Mouse (Mus musculus): ENCODE measurements around the gene H2-Ke6. TPM values are rescaled to one million over a fixed set of nuclear protein-coding genes. Genes with fewer than 3 reads are reported as not detected.

Gene H2-Ke6
- polyA plus RNA-seq, 1 experiment from 2014 or later, result 36.4 TPM

- 11% methylated on average over 36 of the region's 36 CpGs for WGBS
- Histone ChIP-seq H3K27me3 (ENCODE audit: insufficient read depth, poor library complexity, severe bottlenecking) (no peaks in the 10 kb centered on the region), H3K4me3 (peak overlapping the region; percentile 76), H3K9me3 (no peaks in the 10 kb centered on the region), H3K4me1 (peaks cover 75% of the 10 kb centered on the region), H3K36me3 (peaks cover 36% of the 10 kb centered on the region), H3K27ac (peak overlapping the region; percentile 86)
- peak; percentile 75 for DNase-seq (ENCODE audit: low spot score)
These were observed 774 bp downstream of the H2-Ke6 start for GRCm38 (mm10) chr17:34026917-34027655.

GRCm38 (mm10) chr17:34026221-34026620, 1.6 kb downstream of the H2-Ke6 start:
- peaks cover 45% of the 10 kb centered on the region for H3K36me3 ChIP-seq
- DNase-seq (ENCODE audit: low spot score), result no peak
- H3K9me3 ChIP-seq, result no peaks in the 10 kb centered on the region
- 0 out of 2 replicates have a peak overlapping the region, but pooled peaks have one; percentile 99 for H3K27ac ChIP-seq
- 20% methylated on average over 2 of the region's 2 CpGs for WGBS
- no peaks in the 10 kb centered on the region for H3K27me3 ChIP-seq (ENCODE audit: insufficient read depth, poor library complexity, severe bottlenecking)
- peaks cover 75% of the 10 kb centered on the region for H3K4me1 ChIP-seq
- H3K4me3 ChIP-seq, result peak overlapping the region; percentile 90; the same call in 1 of the 2 replicates

GRCm38 (mm10) chr17:34025756-34026151, 2.1 kb downstream of the H2-Ke6 start:
- no peaks in the 10 kb centered on the region for H3K27me3 ChIP-seq (ENCODE audit: insufficient read depth, poor library complexity, severe bottlenecking)

GRCm38 (mm10) chr17:34024861-34025755, 2.8 kb downstream of the H2-Ke6 start:
- peaks cover 51% of the 10 kb centered on the region for H3K36me3 ChIP-seq
- H3K4me3 ChIP-seq, result peak overlapping the region; percentile 90
- WGBS, result under 1% methylated on average over 56 of the region's 57 CpGs
- peak overlapping the region; percentile 99 for H3K27ac ChIP-seq
- peak; percentile 75 for DNase-seq (ENCODE audit: low spot score)
- no peaks in the 10 kb centered on the region for H3K27me3 ChIP-seq (ENCODE audit: insufficient read depth, poor library complexity, severe bottlenecking)
- H3K4me1 ChIP-seq, result peaks cover 68% of the 10 kb centered on the region
- no peaks in the 10 kb centered on the region; the same call in 1 of the 2 replicates for H3K9me3 ChIP-seq

More at GRCm38 (mm10) chr17:34025756-34026151, 2.1 kb downstream of the H2-Ke6 start:
- peak overlapping the region; percentile 99 for H3K27ac ChIP-seq
- peaks cover 50% of the 10 kb centered on the region for H3K36me3 ChIP-seq
- peak overlapping the region; percentile 90 for H3K4me3 ChIP-seq
- DNase-seq (ENCODE audit: low spot score), result peak; percentile 76
- no peaks in the 10 kb centered on the region for H3K9me3 ChIP-seq
- WGBS, result 14% methylated on average over 7 of the region's 7 CpGs
- H3K4me1 ChIP-seq, result peaks cover 75% of the 10 kb centered on the region

- peak; percentile 92 for DNase-seq (ENCODE audit: low spot score)
- WGBS, result 2% methylated on average over 56 of the region's 58 CpGs
- H3K9me3 ChIP-seq, result peaks cover 3% of the 10 kb centered on the region; the same call in 1 of the 2 replicates
- peaks cover 43% of the 10 kb centered on the region for H3K36me3 ChIP-seq
- H3K4me1 ChIP-seq, result peaks cover 61% of the 10 kb centered on the region
- H3K4me3 ChIP-seq, result peak within 1 kb of the TSS; percentile 90
- peak within 1 kb of the TSS; percentile 99 for H3K27ac ChIP-seq
- no peaks in the 10 kb centered on the region for H3K27me3 ChIP-seq (ENCODE audit: insufficient read depth, poor library complexity, severe bottlenecking)
These were observed 3.5 kb downstream of the H2-Ke6 start, which contains the start of gene Ring1 for GRCm38 (mm10) chr17:34024317-34024821. Ring1 (minus strand) TSS chr17:34024680.

GRCm38 (mm10) chr17:34023678-34024077, 4.2 kb downstream of the H2-Ke6 start:
- no peaks in the 10 kb centered on the region for H3K27me3 ChIP-seq (ENCODE audit: insufficient read depth, poor library complexity, severe bottlenecking)
- H3K27ac ChIP-seq, result peak overlapping the region; percentile 99; the same call in 1 of the 2 replicates
- peak; percentile 71 for DNase-seq (ENCODE audit: low spot score)
- WGBS, result 66% methylated on average over 9 of the region's 9 CpGs
- H3K4me3 ChIP-seq, result peak overlapping the region; percentile 90
- peaks cover 6% of the 10 kb centered on the region; the same call in 1 of the 2 replicates for H3K9me3 ChIP-seq
- H3K36me3 ChIP-seq, result peaks cover 36% of the 10 kb centered on the region
- H3K4me1 ChIP-seq, result peaks cover 54% of the 10 kb centered on the region

GRCm38 (mm10) chr17:34022987-34023386, 4.9 kb downstream of the H2-Ke6 start:
- Histone ChIP-seq H3K27ac (no peak overlapping the region), H3K4me1 (peaks cover 47% of the 10 kb centered on the region), H3K4me3 (0 out of 2 replicates have a peak overlapping the region, but pooled peaks have one; percentile 90), H3K36me3 (peaks cover 30% of the 10 kb centered on the region), H3K9me3 (peaks cover 6% of the 10 kb centered on the region; the same call in 1 of the 2 replicates), H3K27me3 (ENCODE audit: insufficient read depth, poor library complexity, severe bottlenecking) (no peaks in the 10 kb centered on the region)
- no peak for DNase-seq (ENCODE audit: low spot score)
- WGBS, result 94% methylated on average over 20 of the region's 20 CpGs

GRCm38 (mm10) chr17:34022414-34022783, 5.5 kb downstream of the H2-Ke6 start:
- H3K4me1 ChIP-seq, result peaks cover 41% of the 10 kb centered on the region
- no peak overlapping the region for H3K27ac ChIP-seq
- peaks cover 28% of the 10 kb centered on the region for H3K36me3 ChIP-seq
- DNase-seq (ENCODE audit: low spot score), result peak; percentile 72
- H3K9me3 ChIP-seq, result peaks cover 6% of the 10 kb centered on the region; the same call in 1 of the 2 replicates
- 0 out of 2 replicates have a peak overlapping the region, but pooled peaks have one; percentile 90 for H3K4me3 ChIP-seq
- no peaks in the 10 kb centered on the region for H3K27me3 ChIP-seq (ENCODE audit: insufficient read depth, poor library complexity, severe bottlenecking)
- WGBS, result 89% methylated on average over 14 of the region's 14 CpGs

GRCm38 (mm10) chr17:34021539-34022413, 6.1 kb downstream of the H2-Ke6 start:
- WGBS, result 90% methylated on average over 22 of the region's 23 CpGs
- Histone ChIP-seq H3K4me1 (peaks cover 35% of the 10 kb centered on the region), H3K9me3 (peaks cover 6% of the 10 kb centered on the region; the same call in 1 of the 2 replicates), H3K27ac (no peak overlapping the region), H3K36me3 (peaks cover 28% of the 10 kb centered on the region), H3K27me3 (ENCODE audit: insufficient read depth, poor library complexity, severe bottlenecking) (no peaks in the 10 kb centered on the region), H3K4me3 (no peak overlapping the region)
- DNase-seq (ENCODE audit: low spot score), result peak; percentile 68

GRCm38 (mm10) chr17:34013436-34013835, 14.4 kb downstream of the H2-Ke6 start:
- no peaks in the 10 kb centered on the region for H3K27me3 ChIP-seq (ENCODE audit: insufficient read depth, poor library complexity, severe bottlenecking)

GRCm38 (mm10) chr17:34010156-34010555, 17.7 kb downstream of the H2-Ke6 start:
- Histone ChIP-seq H3K4me1 (no peaks in the 10 kb centered on the region), H3K27me3 (ENCODE audit: insufficient read depth, poor library complexity, severe bottlenecking) (no peaks in the 10 kb centered on the region), H3K36me3 (no peaks in the 10 kb centered on the region), H3K27ac (no peak overlapping the region), H3K9me3 (no peaks in the 10 kb centered on the region), H3K4me3 (no peak overlapping the region)
- 59% methylated on average over 5 of the region's 5 CpGs for WGBS
- peak; percentile 67 for DNase-seq (ENCODE audit: low spot score)

More at GRCm38 (mm10) chr17:34013436-34013835, 14.4 kb downstream of the H2-Ke6 start:
- DNase-seq (ENCODE audit: low spot score), result peak; percentile 63
- Histone ChIP-seq H3K4me3 (no peak overlapping the region), H3K9me3 (no peaks in the 10 kb centered on the region), H3K27ac (no peak overlapping the region), H3K4me1 (no peaks in the 10 kb centered on the region), H3K36me3 (no peaks in the 10 kb centered on the region)
- WGBS, result 90% methylated on average over 8 of the region's 8 CpGs

GRCm38 (mm10) chr17:34006570-34006969, 21.3 kb downstream of the H2-Ke6 start:
- no peak overlapping the region for H3K4me3 ChIP-seq
- no peak overlapping the region for H3K27ac ChIP-seq
- H3K9me3 ChIP-seq, result no peaks in the 10 kb centered on the region
- no peaks in the 10 kb centered on the region for H3K36me3 ChIP-seq
- WGBS, result 54% methylated on average over 2 of the region's 2 CpGs
- H3K4me1 ChIP-seq, result no peaks in the 10 kb centered on the region
- H3K27me3 ChIP-seq (ENCODE audit: insufficient read depth, poor library complexity, severe bottlenecking), result peaks cover 8% of the 10 kb centered on the region
- DNase-seq (ENCODE audit: low spot score), result peak; percentile 63
